Mouse (Mus musculus) intestine, postnatal 0 days (tissue): ENCODE measurements around the gene Tex22. TPM values are rescaled to one million over a fixed set of nuclear protein-coding genes. Genes with fewer than 3 reads are reported as not detected.

Experiments used
- ATAC-seq: fragments of 200-750 bp; cut with Nextera tagmentation; 2 replicates; pipeline ENCODE4 v1.8.0; 2017; ENCODE audit warnings: mild to moderate bottlenecking, moderate TSS enrichment, moderate library complexity
- H3K27ac ChIP-seq: fragments of 300-500 bp; sonication (generic); 2 replicates; pipeline ENCODE4 v1.5.1; 2014; ENCODE audit warnings: mild to moderate bottlenecking, low read depth, low read length, moderate library complexity
- H3K27me3 ChIP-seq: fragments of 300-500 bp; sonication (generic); replicated peaks from 2 replicates; pipeline ENCODE4 v1.6.1; 2014; ENCODE audit warnings: low read length, mixed read lengths; ENCODE audit not compliant: control insufficient read depth, insufficient read depth
- H3K36me3 ChIP-seq: fragments of 300-500 bp; sonication (generic); 2 replicates; pipeline ENCODE4 v1.6.1; 2014; ENCODE audit warnings: mild to moderate bottlenecking, moderate library complexity; ENCODE audit not compliant: control insufficient read depth, insufficient read depth
- H3K4me1 ChIP-seq: fragments of 300-500 bp; sonication (generic); replicated peaks from 2 replicates; pipeline ENCODE4 v1.6.1; 2014; ENCODE audit warnings: antibody characterized with exemption, low read length, mixed read lengths; ENCODE audit not compliant: control insufficient read depth, insufficient read depth
- H3K4me2 ChIP-seq: fragments of 300-500 bp; sonication (generic); replicated peaks from 2 replicates; pipeline ENCODE4 v1.6.1; 2014; ENCODE audit warnings: low read depth, mild to moderate bottlenecking, moderate library complexity
- H3K4me3 ChIP-seq: fragments of 300-500 bp; sonication (generic); 2 replicates; pipeline ENCODE4 v1.5.1; 2014; ENCODE audit warnings: low read depth, low read length
- H3K9ac ChIP-seq: fragments of 300-500 bp; sonication (generic); 2 replicates; pipeline ENCODE4 v1.6.1; 2014; ENCODE audit warnings: mild to moderate bottlenecking, low read depth, low read length
- H3K9me3 ChIP-seq: fragments of 300-500 bp; sonication (generic); 2 replicates; pipeline ENCODE4 v1.6.1; 2016; ENCODE audit warnings: mixed run types; ENCODE audit not compliant: control insufficient read depth
- CTCF ChIP-seq: sonication (generic); IDR thresholded peaks from 2 replicates; pipeline ENCODE4 v1.5.1; 2016; ENCODE audit warnings: low read depth, mild to moderate bottlenecking, control low read depth, antibody characterized with exemption, moderate library complexity
- WGBS: fragments of 180-500 bp; shearing (Covaris S2); extraction: QIAGEN DNeasy Blood & Tissue Kit; methylation state at CpG from one replicate; pipeline ENCODE4 v1.1.7; 2014; 5-methylcytosine and 5-hydroxymethylcytosine counted together
- microRNA-seq: library from miRNA; unstranded; fragments of <30 nt; microRNA quantifications from one replicate; pipeline ENCODE4, GENCODE M21; 2016
- polyA plus RNA-seq: library from polyadenylated mRNA; unstranded; fragments of >200 nt; fragmentation: Nextera tagmentation; extraction: Ambion mirVana; gene quantifications from 2 replicates; pipeline ENCODE4 v1.2.1, GENCODE M21; 2015

Tex22 gene
- polyA plus RNA-seq, 1 experiment from 2014 or later, result not detected

DNA sequence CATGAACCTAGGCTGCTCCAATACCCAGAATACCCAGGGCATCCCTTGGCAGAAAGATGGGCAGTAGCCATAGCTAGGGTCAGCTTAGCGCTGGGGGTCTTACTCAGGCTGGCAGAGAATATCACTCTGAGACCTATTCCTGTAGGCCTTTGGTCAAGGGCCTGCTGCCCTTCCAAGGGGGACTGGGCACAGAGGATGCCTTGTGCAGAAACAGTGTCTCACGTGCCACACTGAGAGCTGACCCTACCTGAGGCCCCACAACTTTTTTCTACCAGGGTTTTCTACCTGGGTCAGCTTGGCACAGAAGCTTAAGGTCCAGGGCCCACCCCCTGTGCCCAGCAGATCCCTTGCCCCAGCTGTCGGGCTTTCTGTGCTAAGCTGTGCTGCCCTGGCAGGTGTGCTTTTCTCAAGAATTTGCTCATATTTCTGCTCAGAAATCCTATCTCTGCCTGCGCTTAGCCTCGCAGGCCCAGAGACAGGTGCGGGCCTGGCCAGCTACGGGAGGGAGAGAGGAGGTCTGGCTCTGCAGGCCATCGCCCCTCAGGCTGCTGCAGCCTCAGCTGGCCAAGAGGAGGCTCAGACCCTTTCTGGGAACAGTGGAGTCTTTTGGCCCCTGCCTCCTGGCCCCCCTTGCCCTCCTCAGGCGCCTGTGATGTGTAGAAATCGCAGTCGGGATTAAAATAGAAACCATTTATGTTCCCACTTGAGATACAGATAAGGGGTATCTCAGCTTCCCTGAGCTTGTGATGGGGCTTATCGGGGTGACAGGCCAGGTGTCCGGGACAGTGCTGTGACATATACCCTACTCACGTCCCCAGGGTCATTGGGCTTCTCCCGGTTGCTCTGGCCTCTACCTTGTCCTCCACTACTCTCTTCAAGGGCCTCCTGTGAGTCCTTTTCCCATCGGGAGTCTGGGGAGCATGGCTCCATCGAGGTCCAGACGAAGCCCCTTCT lies 63.2 kb downstream of the Tex22 start:
- Histone ChIP-seq H3K27ac (no peak overlapping the region), H3K9me3 (no peaks in the 10 kb centered on the region), H3K9ac (no peak overlapping the region), H3K4me2 (no peak overlapping the region), H3K27me3 (peaks cover 21% of the 10 kb centered on the region), H3K4me3 (no peak overlapping the region), H3K4me1 (0 out of 2 replicates have a peak, but pooled peaks cover 4% of the 10 kb centered on the region), H3K36me3 (peaks cover 55% of the 10 kb centered on the region)
- TF ChIP-seq CTCF, result no peak
- no peak for ATAC-seq
- WGBS, result 88% methylated on average over 18 of the region's 18 CpGs

DNA sequence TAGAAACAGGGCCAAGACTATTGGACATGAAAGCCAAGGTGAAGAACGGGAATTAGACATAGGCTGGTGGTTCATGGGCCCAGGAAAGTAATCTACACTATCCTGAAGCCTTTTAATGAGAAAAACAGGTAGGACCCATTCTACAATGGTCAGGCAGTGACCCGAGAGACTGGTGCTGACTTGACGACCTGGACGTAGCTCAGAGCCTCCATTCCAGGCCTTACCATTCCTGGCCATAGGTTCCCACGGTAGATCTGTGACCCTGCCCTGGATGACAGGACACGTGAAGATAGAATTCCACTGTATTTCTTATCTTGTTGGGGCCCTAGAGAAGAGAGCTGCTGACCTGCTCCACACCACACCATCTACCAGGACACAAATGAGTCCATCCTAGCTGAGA lies 64.0 kb downstream of the Tex22 start:
- no peak for TF ChIP-seq CTCF
- H3K27ac ChIP-seq, result no peak overlapping the region
- 0 out of 2 replicates have a peak, but pooled peaks cover 4% of the 10 kb centered on the region for H3K4me1 ChIP-seq
- H3K4me3 ChIP-seq, result no peak overlapping the region
- no peak overlapping the region for H3K4me2 ChIP-seq
- peaks cover 23% of the 10 kb centered on the region for H3K27me3 ChIP-seq
- 69% methylated on average over 6 of the region's 6 CpGs for WGBS
- H3K9me3 ChIP-seq, result no peaks in the 10 kb centered on the region
- ATAC-seq, result no peak
- H3K36me3 ChIP-seq, result peaks cover 48% of the 10 kb centered on the region
- H3K9ac ChIP-seq, result no peak overlapping the region

Small RNA genes within 50 kb of the gene (microRNA-seq; reads per million reads assigned to microRNA genes)
- gene Gm44471, result not detected

Other genes starting within 250 kb of the Tex22 start
- 22.6 and 24.1 TPM in 2 replicates for gene Cdca4, start 245.1 kb upstream of the Tex22 start, polyA plus RNA-seq
- gene Gpr132, start 206.3 kb upstream of the Tex22 start, polyA plus RNA-seq, result 0.25 and 0.30 TPM in 2 replicates
- 1.4 and 1.6 TPM in 2 replicates for gene Jag2, start 144.7 kb upstream of the Tex22 start, polyA plus RNA-seq
- gene Nudt14, start 132.4 kb upstream of the Tex22 start, polyA plus RNA-seq, result 90.6 and 92.1 TPM in 2 replicates
- 13.1 and 13.3 TPM in 2 replicates for gene Btbd6, start 98.0 kb upstream of the Tex22 start, polyA plus RNA-seq
- 17.9 and 21.3 TPM in 2 replicates for gene Brf1, start 73.8 kb upstream of the Tex22 start, polyA plus RNA-seq
- 5.1 and 5.2 TPM in 2 replicates for gene Pacs2, start 60.0 kb upstream of the Tex22 start, polyA plus RNA-seq
- 4.9 and 5.6 TPM in 2 replicates for gene Mta1, start 23.8 kb downstream of the Tex22 start, polyA plus RNA-seq
- 90.4 and 96.8 TPM in 2 replicates for gene Crip2, start 65.7 kb downstream of the Tex22 start, polyA plus RNA-seq
- gene Crip1, start 71.8 kb downstream of the Tex22 start, polyA plus RNA-seq, result 1,918 and 1,992 TPM in 2 replicates
- gene Tedc1, start 81.9 kb downstream of the Tex22 start, polyA plus RNA-seq, result 5.5 and 6.8 TPM in 2 replicates
- 3.4 and 3.5 TPM in 2 replicates for gene Tmem121, start 111.4 kb downstream of the Tex22 start, polyA plus RNA-seq